Mouse (Mus musculus) forebrain, embryonic 14.5 days (tissue): ENCODE measurements at regions not wholly inside any gene's neighbourhood (a gene's known extent, or its start where the extent isn't known, plus 50 kb on each side); places are given as distances from the start of the nearest gene placed in this dataset.
A peak's percentile ranks its signal among the peaks of the same experiment; 100 is the strongest.

Experiments used
- ATAC-seq: fragments of 200-750 bp; cut with Nextera tagmentation; 2 replicates; pipeline ENCODE4 v1.8.0; 2017; ENCODE audit warnings: mild to moderate bottlenecking, moderate library complexity
- DNase-seq: peaks from one replicate; pipeline ENCODE4 v3.0.0-alpha.2; 2015; ENCODE audit warnings: low spot score
- H3K27ac ChIP-seq: fragments of 300-500 bp; sonication (generic); 2 replicates; pipeline ENCODE4 v1.5.1; 2014; ENCODE audit warnings: low read depth, mild to moderate bottlenecking, control low read depth, low read length, moderate library complexity
- H3K27me3 ChIP-seq: fragments of 300-500 bp; sonication (generic); replicated peaks from 2 replicates; pipeline ENCODE4 v1.6.1; 2014; ENCODE audit warnings: low read length, control low read depth, mixed read lengths; ENCODE audit not compliant: control insufficient read depth, insufficient read depth
- H3K36me3 ChIP-seq: fragments of 300-500 bp; sonication (generic); 2 replicates; pipeline ENCODE4 v1.6.1; 2014; ENCODE audit warnings: low read length, control low read depth; ENCODE audit not compliant: control insufficient read depth, insufficient read depth
- H3K4me1 ChIP-seq: fragments of 300-500 bp; sonication (generic); 2 replicates; pipeline ENCODE4 v1.6.1; 2014; ENCODE audit warnings: antibody characterized with exemption, low read length, control low read depth; ENCODE audit not compliant: control insufficient read depth, insufficient read depth
- H3K4me2 ChIP-seq: fragments of 300-500 bp; sonication (generic); 2 replicates; pipeline ENCODE4 v1.6.1; 2014; ENCODE audit warnings: mild to moderate bottlenecking, control low read depth, low read length
- H3K4me3 ChIP-seq: fragments of 300-500 bp; sonication (generic); 2 replicates; pipeline ENCODE4 v1.5.1; 2014; ENCODE audit warnings: low read depth, low read length, control low read depth
- H3K9ac ChIP-seq: fragments of 300-500 bp; sonication (generic); 2 replicates; pipeline ENCODE4 v1.6.1; 2014; ENCODE audit warnings: mild to moderate bottlenecking, low read length, control low read depth, moderate library complexity
- H3K9me3 ChIP-seq: fragments of 300-500 bp; sonication (generic); replicated peaks from 2 replicates; pipeline ENCODE4 v1.6.1; 2016; ENCODE audit warnings: low read length, control low read depth, mixed read lengths; ENCODE audit not compliant: control insufficient read depth
- WGBS: fragments of 180-500 bp; shearing (Covaris S2); extraction: QIAGEN DNeasy Blood & Tissue Kit; methylation state at CpG from one replicate; pipeline ENCODE4 v1.1.7; 2014; 5-methylcytosine and 5-hydroxymethylcytosine counted together

GRCm38 (mm10) chr10:21446641-21447040 is 69.5 kb downstream of the Aldh8a1 start:
- Histone ChIP-seq H3K36me3 (no peaks in the 10 kb centered on the region), H3K27me3 (no peaks in the 10 kb centered on the region), H3K4me2 (no peak overlapping the region), H3K9ac (no peak overlapping the region), H3K4me3 (no peak overlapping the region), H3K27ac (no peak overlapping the region), H3K9me3 (no peaks in the 10 kb centered on the region), H3K4me1 (no peaks in the 10 kb centered on the region)
- WGBS = 80% methylated on average over 12 of the region's 12 CpGs
- no peak for DNase-seq
- no peak for ATAC-seq

- ATAC-seq (no peak), DNase-seq (no peak)
- Histone ChIP-seq H3K4me1 (no peaks in the 10 kb centered on the region), H3K4me2 (no peak overlapping the region), H3K36me3 (no peaks in the 10 kb centered on the region), H3K4me3 (no peak overlapping the region), H3K27ac (no peak overlapping the region), H3K9me3 (no peaks in the 10 kb centered on the region), H3K9ac (no peak overlapping the region), H3K27me3 (no peaks in the 10 kb centered on the region)
- 80% methylated on average over 3 of the region's 3 CpGs for WGBS
These were observed 71.0 kb downstream of the Aldh8a1 start for GRCm38 (mm10) chr10:21448132-21448531.

- Histone ChIP-seq H3K27ac (no peak overlapping the region), H3K4me1 (no peaks in the 10 kb centered on the region), H3K9ac (no peak overlapping the region), H3K36me3 (no peaks in the 10 kb centered on the region), H3K9me3 (no peaks in the 10 kb centered on the region), H3K4me2 (no peak overlapping the region), H3K27me3 (no peaks in the 10 kb centered on the region), H3K4me3 (no peak overlapping the region)
- WGBS = 85% methylated on average over 5 of the region's 5 CpGs
- DNase-seq (no peak), ATAC-seq (no peak)
These were observed 71.9 kb downstream of the Aldh8a1 start for GRCm38 (mm10) chr10:21448942-21449341.

GRCm38 (mm10) chr10:21452611-21453010 is 75.5 kb downstream of the Aldh8a1 start:
- ATAC-seq (no peak), DNase-seq (no peak)
- Histone ChIP-seq H3K27ac (no peak overlapping the region), H3K4me2 (no peak overlapping the region), H3K36me3 (no peaks in the 10 kb centered on the region), H3K9ac (no peak overlapping the region), H3K4me1 (peaks cover 14% of the 10 kb centered on the region; the same call in 1 of the 2 replicates), H3K9me3 (no peaks in the 10 kb centered on the region), H3K4me3 (no peak overlapping the region), H3K27me3 (no peaks in the 10 kb centered on the region)
- WGBS = 94% methylated on average over 2 of the region's 2 CpGs

GRCm38 (mm10) chr10:21453527-21453926 is 76.4 kb downstream of the Aldh8a1 start:
- no peak for DNase-seq
- no peak overlapping the region for H3K4me3 ChIP-seq
- ATAC-seq = no peak
- H3K27me3 ChIP-seq = no peaks in the 10 kb centered on the region
- H3K4me1 ChIP-seq = peaks cover 14% of the 10 kb centered on the region; the same call in 1 of the 2 replicates
- 92% methylated on average over 3 of the region's 3 CpGs for WGBS
- H3K9me3 ChIP-seq = no peaks in the 10 kb centered on the region
- no peak overlapping the region for H3K27ac ChIP-seq
- no peak overlapping the region for H3K4me2 ChIP-seq
- H3K36me3 ChIP-seq = no peaks in the 10 kb centered on the region
- H3K9ac ChIP-seq = no peak overlapping the region

GRCm38 (mm10) chr10:21454153-21454552 is 77.1 kb downstream of the Aldh8a1 start:
- no peak for ATAC-seq
- WGBS = 87% methylated on average over 5 of the region's 5 CpGs
- H3K36me3 ChIP-seq = no peaks in the 10 kb centered on the region

GRCm38 (mm10) chr10:21454757-21455156 is 77.7 kb downstream of the Aldh8a1 start:
- no peak overlapping the region for H3K9ac ChIP-seq
- no peak overlapping the region for H3K27ac ChIP-seq
- ATAC-seq (peak; percentile 66), DNase-seq (no peak)
- H3K9me3 ChIP-seq = no peaks in the 10 kb centered on the region
- no peak overlapping the region for H3K4me3 ChIP-seq
- H3K36me3 ChIP-seq = no peaks in the 10 kb centered on the region
- no peaks in the 10 kb centered on the region for H3K27me3 ChIP-seq
- no peak overlapping the region for H3K4me2 ChIP-seq
- 77% methylated on average over 16 of the region's 16 CpGs for WGBS
- peaks cover 14% of the 10 kb centered on the region; the same call in 1 of the 2 replicates for H3K4me1 ChIP-seq

More at GRCm38 (mm10) chr10:21454153-21454552, 77.1 kb downstream of the Aldh8a1 start:
- Histone ChIP-seq H3K9ac (no peak overlapping the region), H3K4me2 (no peak overlapping the region), H3K4me1 (peaks cover 14% of the 10 kb centered on the region; the same call in 1 of the 2 replicates), H3K27ac (no peak overlapping the region), H3K27me3 (no peaks in the 10 kb centered on the region), H3K4me3 (no peak overlapping the region), H3K9me3 (no peaks in the 10 kb centered on the region)
- no peak for DNase-seq

GRCm38 (mm10) chr10:21455863-21456262 is 78.8 kb downstream of the Aldh8a1 start:
- no peaks in the 10 kb centered on the region for H3K36me3 ChIP-seq
- H3K4me3 ChIP-seq = no peak overlapping the region
- H3K4me1 ChIP-seq = peaks cover 14% of the 10 kb centered on the region; the same call in 1 of the 2 replicates
- ATAC-seq (peak; percentile 45; the same call in 1 of the 2 replicates), DNase-seq (peak; percentile 29)
- H3K27ac ChIP-seq = no peak overlapping the region
- no peaks in the 10 kb centered on the region for H3K27me3 ChIP-seq
- no peak overlapping the region for H3K4me2 ChIP-seq
- H3K9me3 ChIP-seq = no peaks in the 10 kb centered on the region
- H3K9ac ChIP-seq = no peak overlapping the region
- WGBS = 14% methylated on average over 5 of the region's 5 CpGs

GRCm38 (mm10) chr10:21456359-21456758 is 79.3 kb downstream of the Aldh8a1 start:
- Histone ChIP-seq H3K9ac (no peak overlapping the region), H3K4me2 (no peak overlapping the region), H3K4me3 (no peak overlapping the region), H3K9me3 (no peaks in the 10 kb centered on the region), H3K4me1 (peaks cover 14% of the 10 kb centered on the region; the same call in 1 of the 2 replicates), H3K27ac (no peak overlapping the region), H3K36me3 (no peaks in the 10 kb centered on the region), H3K27me3 (no peaks in the 10 kb centered on the region)
- ATAC-seq (no peak), DNase-seq (no peak)
- WGBS = 15% methylated on average over 3 of the region's 3 CpGs
